Mouse (Mus musculus) spleen, postnatal 14 days (tissue): ENCODE measurements around the gene Elp4.

Experiments used
- DNase-seq, 2 experiments: peaks; one replicate each; pipeline ENCODE4 v3.0.0; 2021 to 2022; ENCODE audit warnings: low spot score in 2 of 2

The Elp4 gene

GRCm38 (mm10) chr2:105903896-105904756 is at the start of gene Elp4, which contains the start of gene Immp1l:
TSS of gene Elp4 (minus strand) at chr2:105904564.
TSS of gene Immp1l (plus strand) at chr2:105904638.
- peak; percentile 93 for DNase-seq

- no peak for DNase-seq
Measured at GRCm38 (mm10) chr2:105953862-105954261, 49.5 kb upstream of the Elp4 start.

GRCm38 (mm10) chr2:105951350-105951940 is 47.1 kb upstream of the Elp4 start:
- no peak for DNase-seq

- no peak for DNase-seq
Measured at GRCm38 (mm10) chr2:105950131-105950530, 45.8 kb upstream of the Elp4 start.

GRCm38 (mm10) chr2:105917623-105918346 is 13.4 kb upstream of the Elp4 start:
- no peak for DNase-seq

- DNase-seq, result no peak
Measured at GRCm38 (mm10) chr2:105916671-105917070, 12.3 kb upstream of the Elp4 start.

- DNase-seq, result no peak
Measured at GRCm38 (mm10) chr2:105913655-105914366, 9.4 kb upstream of the Elp4 start.

GRCm38 (mm10) chr2:105910611-105911010 is 6.2 kb upstream of the Elp4 start:
- DNase-seq, result no peak

GRCm38 (mm10) chr2:105908351-105908750 is 4.0 kb upstream of the Elp4 start:
- no peak for DNase-seq

- no peak for DNase-seq
Measured at GRCm38 (mm10) chr2:105904757-105905146, 388 bp upstream of the Elp4 start.

- no peak for DNase-seq
Measured at GRCm38 (mm10) chr2:105890816-105891215, 13.5 kb downstream of the Elp4 start.

GRCm38 (mm10) chr2:105873403-105873802 is 31.0 kb downstream of the Elp4 start:
- DNase-seq, result no peak

- DNase-seq, result no peak
Measured at GRCm38 (mm10) chr2:105854740-105855139, 49.6 kb downstream of the Elp4 start.

GRCm38 (mm10) chr2:105852971-105853370 is 51.4 kb downstream of the Elp4 start:
- no peak for DNase-seq

GRCm38 (mm10) chr2:105851714-105852293 is 52.6 kb downstream of the Elp4 start:
- DNase-seq, result no peak

GRCm38 (mm10) chr2:105843151-105843550 is 61.2 kb downstream of the Elp4 start:
- DNase-seq, result no peak

GRCm38 (mm10) chr2:105817965-105818364 is 86.4 kb downstream of the Elp4 start:
- DNase-seq, result no peak

- no peak for DNase-seq
Measured at GRCm38 (mm10) chr2:105815170-105815569, 89.2 kb downstream of the Elp4 start.

GRCm38 (mm10) chr2:105813041-105813440 is 91.3 kb downstream of the Elp4 start:
- no peak for DNase-seq

- no peak for DNase-seq
Measured at GRCm38 (mm10) chr2:105810286-105810685, 94.1 kb downstream of the Elp4 start.

- DNase-seq, result no peak
Measured at GRCm38 (mm10) chr2:105806571-105806970, 97.8 kb downstream of the Elp4 start.
